Mouse (Mus musculus): Measurements from ENCODE around the gene Ifitm6. TPM values are rescaled to one million over a fixed set of nuclear protein-coding genes. Genes with fewer than 3 reads are reported as not detected.

The Ifitm6 gene
- polyA plus RNA-seq, 1 experiment from 2014 or later = 7.5 TPM

DNA sequence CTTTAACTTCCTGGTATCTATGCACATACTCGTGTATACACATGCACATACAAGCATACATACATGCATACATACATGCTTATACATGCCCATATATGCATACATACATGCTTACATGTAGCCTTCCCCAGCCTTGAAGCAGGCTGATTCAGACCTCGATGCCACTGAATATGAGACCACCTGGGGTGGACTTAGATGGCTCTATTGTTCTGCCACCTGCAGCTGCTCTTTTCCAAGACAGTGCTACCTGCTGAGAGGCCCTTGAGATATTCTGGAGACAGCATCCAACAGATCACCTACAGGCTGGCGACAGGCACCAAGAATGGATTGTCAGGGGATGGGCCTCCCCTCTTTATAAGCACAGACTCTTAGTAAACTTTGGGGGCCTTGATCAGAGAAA, 12.7 kb upstream of the Ifitm6 start:
- no peaks in the 10 kb centered on the region for H3K27me3 ChIP-seq (ENCODE audit: control insufficient read depth, insufficient read depth, low read length)
- no peak overlapping the region for H3K4me3 ChIP-seq (replicated peaks; ENCODE audit: low read length)
- WGBS = 71% methylated on average over 3 of the region's 3 CpGs
- no peak overlapping the region for H3K4me2 ChIP-seq (ENCODE audit: low read depth, low read length)
- H3K9ac ChIP-seq (ENCODE audit: low read length) = no peak overlapping the region
- H3K9me3 ChIP-seq (replicated peaks; ENCODE audit: control insufficient read depth, low read length) = no peaks in the 10 kb centered on the region
- no peak for ATAC-seq (ENCODE audit: insufficient read depth, low FRiP score)
- no peaks in the 10 kb centered on the region for H3K36me3 ChIP-seq (ENCODE audit: control insufficient read depth, insufficient read depth, low read length)
- H3K4me1 ChIP-seq (ENCODE audit: control insufficient read depth, insufficient read depth, low read length) = peaks cover 3% of the 10 kb centered on the region; the same call in 1 of the 2 replicates
- H3K27ac ChIP-seq (ENCODE audit: low read length) = no peak overlapping the region

DNA sequence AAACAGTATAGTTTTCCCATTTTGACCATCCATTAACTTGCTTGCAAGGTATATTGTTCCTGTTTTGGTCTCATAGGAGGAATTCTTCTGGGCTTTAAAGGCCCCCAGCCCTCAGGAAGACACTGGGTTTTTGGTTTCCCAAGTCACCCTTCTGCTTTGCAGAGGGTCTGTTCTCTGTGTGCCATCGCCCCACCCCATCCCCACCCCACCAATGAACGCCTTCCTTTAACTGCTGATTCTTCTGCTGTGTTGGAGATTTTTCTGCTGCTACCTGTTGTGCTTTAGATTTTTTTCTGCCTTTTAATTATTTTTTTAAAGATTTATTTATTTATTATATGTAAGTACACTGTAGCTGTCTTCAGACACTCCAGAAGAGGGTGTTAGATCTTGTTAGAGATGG, 11.1 kb upstream of the Ifitm6 start, which contains the start of gene Gm17387:
Gene Gm17387 (plus strand): TSS at position 301 of the 400 bp plus-strand sequence.
- Histone ChIP-seq H3K4me2 (ENCODE audit: low read depth, low read length) (no peak within 1 kb of the TSS), H3K27ac (ENCODE audit: low read length) (no peak within 1 kb of the TSS), H3K9ac (ENCODE audit: low read length) (no peak within 1 kb of the TSS), H3K27me3 (ENCODE audit: control insufficient read depth, insufficient read depth, low read length) (no peaks in the 10 kb centered on the region), H3K4me1 (ENCODE audit: control insufficient read depth, insufficient read depth, low read length) (peaks cover 3% of the 10 kb centered on the region; the same call in 1 of the 2 replicates), H3K36me3 (ENCODE audit: control insufficient read depth, insufficient read depth, low read length) (no peaks in the 10 kb centered on the region), H3K4me3 (replicated peaks; ENCODE audit: low read length) (no peak within 1 kb of the TSS), H3K9me3 (replicated peaks; ENCODE audit: control insufficient read depth, low read length) (no peaks in the 10 kb centered on the region)
- 97% methylated on average over 2 of the region's 2 CpGs for WGBS
- ATAC-seq (ENCODE audit: insufficient read depth, low FRiP score) = no peak

DNA sequence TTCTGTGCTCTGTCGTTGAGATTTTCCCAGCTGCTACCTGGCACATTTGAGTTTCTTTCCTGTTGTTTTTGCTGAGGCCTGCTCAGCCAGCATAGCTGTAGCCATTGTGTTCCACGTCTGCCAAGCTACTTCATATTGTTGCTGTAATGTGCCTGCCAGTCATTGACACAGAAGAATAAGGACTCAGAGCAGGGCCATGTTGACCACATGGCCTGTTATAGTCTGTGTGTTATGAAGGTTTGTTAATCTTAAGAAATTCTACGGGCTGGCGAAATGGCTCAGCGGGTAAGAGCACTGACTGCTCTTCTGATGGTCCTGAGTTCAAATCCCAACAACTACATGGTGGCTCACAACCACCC, 9.0 kb upstream of the Ifitm6 start:
- peak overlapping the region; percentile 46 for H3K27ac ChIP-seq (ENCODE audit: low read length)

DNA sequence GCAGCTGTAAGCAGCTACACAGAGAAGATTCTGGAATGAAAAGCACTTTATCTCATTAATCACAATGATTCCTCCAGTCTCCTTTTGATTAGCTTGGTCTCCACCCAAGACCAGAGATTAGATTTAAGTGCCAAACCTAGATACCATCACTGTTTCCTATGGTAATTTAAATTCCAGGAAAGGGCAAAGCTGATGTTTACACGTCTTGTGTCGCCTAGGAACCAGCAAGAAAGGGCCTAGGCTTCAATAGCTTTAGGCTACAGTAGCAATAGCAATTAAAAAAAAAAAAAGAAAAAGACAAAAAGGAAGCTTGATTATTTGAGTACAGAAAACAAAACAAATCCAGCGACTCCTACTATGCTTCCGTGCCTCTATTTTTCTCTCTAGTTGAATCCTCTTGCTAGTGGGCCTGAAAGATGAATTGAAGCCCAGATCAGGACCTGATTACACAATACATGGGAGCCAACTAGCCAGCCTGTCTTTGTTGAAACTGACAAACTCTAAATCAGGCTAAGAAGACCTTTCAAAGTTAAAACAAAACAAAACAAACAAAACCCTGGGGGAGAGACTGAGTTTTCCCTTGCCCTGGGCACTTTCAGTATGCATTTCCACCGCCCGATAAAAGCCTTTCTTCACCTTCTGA, 8.5 kb upstream of the Ifitm6 start:
- H3K36me3 ChIP-seq (ENCODE audit: control insufficient read depth, insufficient read depth, low read length) = no peaks in the 10 kb centered on the region
- no peak overlapping the region for H3K9ac ChIP-seq (ENCODE audit: low read length)
- no peak for ATAC-seq (ENCODE audit: insufficient read depth, low FRiP score)
- 47% methylated on average over 6 of the region's 6 CpGs for WGBS
- H3K27me3 ChIP-seq (ENCODE audit: control insufficient read depth, insufficient read depth, low read length) = no peaks in the 10 kb centered on the region
- H3K9me3 ChIP-seq (replicated peaks; ENCODE audit: control insufficient read depth, low read length) = no peaks in the 10 kb centered on the region
- no peak overlapping the region for H3K4me3 ChIP-seq (replicated peaks; ENCODE audit: low read length)
- H3K4me2 ChIP-seq (ENCODE audit: low read depth, low read length) = no peak overlapping the region
- H3K4me1 ChIP-seq (ENCODE audit: control insufficient read depth, insufficient read depth, low read length) = peaks cover 3% of the 10 kb centered on the region; the same call in 1 of the 2 replicates
- H3K27ac ChIP-seq (ENCODE audit: low read length) = peak overlapping the region; percentile 46

More for the DNA sequence above, 9.0 kb upstream of the Ifitm6 start:
- Histone ChIP-seq H3K4me1 (ENCODE audit: control insufficient read depth, insufficient read depth, low read length) (peaks cover 3% of the 10 kb centered on the region; the same call in 1 of the 2 replicates), H3K4me3 (replicated peaks; ENCODE audit: low read length) (no peak overlapping the region), H3K27me3 (ENCODE audit: control insufficient read depth, insufficient read depth, low read length) (no peaks in the 10 kb centered on the region), H3K36me3 (ENCODE audit: control insufficient read depth, insufficient read depth, low read length) (no peaks in the 10 kb centered on the region), H3K9me3 (replicated peaks; ENCODE audit: control insufficient read depth, low read length) (no peaks in the 10 kb centered on the region), H3K4me2 (ENCODE audit: low read depth, low read length) (no peak overlapping the region), H3K9ac (ENCODE audit: low read length) (no peak overlapping the region)
- 62% methylated on average over 5 of the region's 5 CpGs for WGBS
- ATAC-seq (ENCODE audit: insufficient read depth, low FRiP score) = no peak

DNA sequence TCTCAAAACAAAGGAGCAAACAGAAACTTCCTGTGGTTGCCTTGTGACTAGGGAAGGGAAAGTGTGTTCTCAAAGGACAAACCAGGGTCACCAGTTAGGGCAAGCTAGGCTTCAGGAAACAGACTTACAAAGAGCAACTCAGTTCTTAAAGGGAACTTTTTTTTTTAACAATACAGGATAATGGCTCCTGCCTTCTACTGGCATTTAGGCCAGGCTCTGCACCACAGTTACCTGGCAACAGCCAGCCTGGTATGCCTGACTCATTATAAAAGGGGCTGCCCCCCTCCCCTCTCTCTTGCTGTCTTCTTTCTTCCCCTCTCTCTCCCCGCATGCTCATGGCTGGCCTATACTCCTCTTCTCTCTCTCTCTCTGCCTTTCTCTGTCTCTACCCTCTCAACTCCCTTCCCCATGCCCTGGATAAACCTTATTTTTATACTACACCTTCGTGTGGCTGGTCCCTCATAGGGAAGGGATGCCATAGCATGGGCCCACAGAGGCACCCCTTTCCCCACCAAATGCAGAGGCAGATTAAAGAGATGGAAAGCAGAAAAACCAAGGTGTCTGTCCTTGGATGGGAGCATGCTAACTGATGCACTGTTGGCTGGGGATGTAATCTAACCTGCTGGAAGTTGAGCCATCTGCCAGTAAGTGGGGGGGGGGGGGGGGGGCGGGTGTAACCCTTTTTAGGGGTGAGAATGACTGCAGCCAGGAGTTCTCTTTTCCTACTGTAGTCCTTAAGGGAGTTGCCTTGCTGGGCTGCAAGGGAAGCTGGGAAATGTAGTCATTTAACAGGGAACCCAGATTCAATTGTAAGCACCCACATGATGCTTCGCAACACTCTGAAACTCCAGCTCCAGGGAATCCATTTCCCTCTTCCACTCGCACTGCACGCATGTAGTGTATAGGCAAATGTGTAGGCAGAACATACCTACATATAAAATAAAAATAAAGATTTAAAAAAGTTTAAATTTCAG, 7.4 kb upstream of the Ifitm6 start:
- 44% methylated on average over 6 of the region's 6 CpGs for WGBS
- Histone ChIP-seq H3K36me3 (ENCODE audit: control insufficient read depth, insufficient read depth, low read length) (no peaks in the 10 kb centered on the region), H3K27ac (ENCODE audit: low read length) (peak overlapping the region; percentile 39; the same call in 1 of the 2 replicates), H3K27me3 (ENCODE audit: control insufficient read depth, insufficient read depth, low read length) (no peaks in the 10 kb centered on the region), H3K9me3 (replicated peaks; ENCODE audit: control insufficient read depth, low read length) (no peaks in the 10 kb centered on the region), H3K4me1 (ENCODE audit: control insufficient read depth, insufficient read depth, low read length) (peaks cover 3% of the 10 kb centered on the region; the same call in 1 of the 2 replicates), H3K9ac (ENCODE audit: low read length) (no peak overlapping the region), H3K4me3 (replicated peaks; ENCODE audit: low read length) (no peak overlapping the region), H3K4me2 (ENCODE audit: low read depth, low read length) (no peak overlapping the region)
- ATAC-seq (ENCODE audit: insufficient read depth, low FRiP score) = no peak

DNA sequence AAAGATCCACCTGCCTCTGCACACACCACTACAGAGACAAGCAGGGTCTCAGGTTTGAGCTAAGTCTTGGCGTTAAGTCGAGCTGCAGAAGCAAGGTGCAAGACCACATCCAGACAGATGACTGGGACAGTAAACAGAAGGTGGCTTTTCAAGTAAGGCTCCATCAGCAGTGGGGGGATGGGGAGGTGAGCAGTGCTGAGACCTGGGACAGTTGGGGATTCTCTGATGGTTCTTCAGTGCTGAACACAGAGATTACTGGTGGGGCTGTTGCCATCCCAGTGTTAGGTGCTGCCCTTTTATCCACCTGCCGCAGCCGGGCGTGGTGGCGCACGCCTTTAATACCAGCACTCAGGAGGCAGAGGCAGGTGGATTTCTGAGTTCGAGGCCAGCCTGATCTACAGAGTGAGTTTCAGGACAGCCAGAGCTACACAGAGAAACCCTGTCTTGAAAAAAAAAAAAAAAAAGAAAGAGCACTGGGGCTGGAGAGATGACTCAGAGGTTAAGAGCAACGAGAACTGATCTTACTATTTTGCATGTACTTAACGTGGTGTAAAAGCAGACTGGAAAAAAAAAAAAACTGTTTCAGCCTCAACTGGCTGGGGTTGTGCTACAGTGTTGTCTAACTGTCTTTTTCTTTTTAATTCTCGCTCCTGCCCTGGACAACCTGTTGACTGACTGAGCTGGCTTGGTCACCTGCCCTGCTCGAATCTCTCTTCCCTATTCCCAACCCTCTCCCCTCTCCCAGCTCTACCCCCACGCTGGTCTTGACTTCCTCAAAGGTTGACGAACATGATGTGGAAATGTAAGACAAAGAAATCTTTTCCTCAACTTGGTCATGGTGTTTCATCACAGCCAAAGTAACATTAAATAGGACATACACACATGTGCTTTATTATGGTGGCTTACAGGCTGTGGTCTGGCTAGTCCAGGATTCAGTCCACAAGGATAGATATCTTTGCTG, 4.0 kb upstream of the Ifitm6 start:
- 72% methylated on average over 14 of the region's 14 CpGs for WGBS
- H3K4me2 ChIP-seq (ENCODE audit: low read depth, low read length) = no peak overlapping the region
- ATAC-seq (ENCODE audit: insufficient read depth, low FRiP score) = no peak

DNA sequence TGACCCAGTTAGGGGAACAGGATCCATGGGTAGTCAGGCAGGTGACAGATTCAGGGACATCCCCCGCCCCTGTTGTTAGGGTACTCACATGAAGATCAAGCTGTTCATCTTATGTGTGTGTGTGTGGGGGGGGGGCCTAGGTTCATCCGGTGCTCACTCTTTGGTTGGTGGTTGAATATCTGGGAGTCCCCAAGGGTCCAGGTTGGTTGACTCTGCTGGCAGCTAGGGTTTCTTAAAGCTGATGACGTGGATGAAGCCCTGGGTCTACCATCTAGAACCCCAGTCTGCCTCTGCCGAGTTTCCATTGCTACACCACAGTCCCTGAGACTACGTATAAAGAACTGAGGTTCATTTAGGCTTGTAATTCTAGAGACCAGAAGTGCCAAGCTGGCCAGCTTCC, 1.3 kb upstream of the Ifitm6 start:
- Histone ChIP-seq H3K4me1 (ENCODE audit: control insufficient read depth, insufficient read depth, low read length) (no peaks in the 10 kb centered on the region), H3K9ac (ENCODE audit: low read length) (no peak overlapping the region), H3K4me3 (replicated peaks; ENCODE audit: low read length) (no peak overlapping the region), H3K27ac (ENCODE audit: low read length) (no peak overlapping the region), H3K36me3 (ENCODE audit: control insufficient read depth, insufficient read depth, low read length) (no peaks in the 10 kb centered on the region), H3K27me3 (ENCODE audit: control insufficient read depth, insufficient read depth, low read length) (no peaks in the 10 kb centered on the region), H3K4me2 (ENCODE audit: low read depth, low read length) (no peak overlapping the region), H3K9me3 (replicated peaks; ENCODE audit: control insufficient read depth, low read length) (no peaks in the 10 kb centered on the region)
- ATAC-seq (ENCODE audit: insufficient read depth, low FRiP score) = no peak
- WGBS = 90% methylated on average over 5 of the region's 5 CpGs

More for the DNA sequence above, 4.0 kb upstream of the Ifitm6 start:
- no peak overlapping the region for H3K9ac ChIP-seq (ENCODE audit: low read length)
- no peaks in the 10 kb centered on the region for H3K27me3 ChIP-seq (ENCODE audit: control insufficient read depth, insufficient read depth, low read length)
- no peak overlapping the region for H3K4me3 ChIP-seq (replicated peaks; ENCODE audit: low read length)
- no peak overlapping the region for H3K27ac ChIP-seq (ENCODE audit: low read length)
- peaks cover 3% of the 10 kb centered on the region; the same call in 1 of the 2 replicates for H3K4me1 ChIP-seq (ENCODE audit: control insufficient read depth, insufficient read depth, low read length)
- no peaks in the 10 kb centered on the region for H3K36me3 ChIP-seq (ENCODE audit: control insufficient read depth, insufficient read depth, low read length)
- no peaks in the 10 kb centered on the region for H3K9me3 ChIP-seq (replicated peaks; ENCODE audit: control insufficient read depth, low read length)

DNA sequence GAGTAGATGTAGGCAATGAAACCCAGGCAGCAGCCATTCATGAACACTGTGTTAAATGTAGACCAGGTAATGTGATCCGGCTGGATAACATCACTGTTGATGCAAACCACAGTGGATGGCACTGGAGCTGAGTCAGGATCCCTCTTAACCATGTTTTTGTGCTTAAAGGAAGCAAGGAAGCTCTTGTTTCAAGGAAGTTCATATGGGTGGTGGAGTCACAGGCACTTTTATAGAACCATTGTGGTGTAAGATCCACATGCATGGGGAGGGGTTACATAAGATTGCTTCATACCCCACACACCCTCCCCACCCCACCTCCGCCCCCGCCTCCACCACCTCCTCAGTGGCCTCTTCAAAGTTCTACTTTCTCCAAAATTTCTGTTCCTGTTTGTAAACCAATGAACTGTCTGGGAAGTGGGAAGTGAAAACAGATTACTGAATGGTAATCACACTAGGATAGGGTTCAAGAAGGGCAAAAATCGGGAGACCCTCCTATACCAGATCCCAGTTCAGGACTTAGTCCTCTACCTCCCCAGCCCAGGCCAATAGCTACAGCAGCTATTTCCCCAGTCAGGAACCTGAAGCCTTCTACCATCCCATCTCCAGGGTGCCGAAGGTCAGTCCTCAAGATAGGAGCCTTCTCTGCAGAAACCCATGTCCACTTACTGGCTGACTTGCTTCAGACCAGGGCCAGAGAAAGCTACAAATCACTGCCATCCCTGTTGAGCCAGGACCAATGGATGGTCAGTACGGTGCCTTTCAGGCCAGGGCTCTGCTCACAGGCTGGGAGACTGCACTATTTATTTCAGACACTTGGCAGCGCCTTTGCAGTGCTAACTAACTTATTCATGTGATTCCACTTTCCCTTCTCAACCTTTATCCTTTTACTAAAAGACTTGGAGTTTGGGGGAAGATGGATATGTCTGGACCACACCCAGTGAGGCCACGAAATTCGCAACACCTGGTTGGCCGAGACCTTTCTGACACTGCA, 722 bp downstream of the Ifitm6 start:
- no peaks in the 10 kb centered on the region for H3K36me3 ChIP-seq (ENCODE audit: control insufficient read depth, insufficient read depth, low read length)
- H3K27ac ChIP-seq (ENCODE audit: low read length) = no peak overlapping the region
- H3K27me3 ChIP-seq (ENCODE audit: control insufficient read depth, insufficient read depth, low read length) = no peaks in the 10 kb centered on the region
- H3K4me2 ChIP-seq (ENCODE audit: low read depth, low read length) = no peak overlapping the region
- no peak for ATAC-seq (ENCODE audit: insufficient read depth, low FRiP score)
- H3K4me1 ChIP-seq (ENCODE audit: control insufficient read depth, insufficient read depth, low read length) = no peaks in the 10 kb centered on the region
- no peak overlapping the region for H3K4me3 ChIP-seq (replicated peaks; ENCODE audit: low read length)
- no peaks in the 10 kb centered on the region for H3K9me3 ChIP-seq (replicated peaks; ENCODE audit: control insufficient read depth, low read length)
- no peak overlapping the region for H3K9ac ChIP-seq (ENCODE audit: low read length)
- WGBS = 78% methylated on average over 10 of the region's 10 CpGs
